Mouse (Mus musculus): Measurements from ENCODE around the gene Hsd17b13. TPM values are rescaled to one million over a fixed set of nuclear protein-coding genes. Genes with fewer than 3 reads are reported as not detected.
A peak's percentile ranks its signal among the peaks of the same experiment; 100 is the strongest.
"Not testable (repeated sequence)": the region's sequence is repeated elsewhere in the genome, so short reads cannot be mapped to it uniquely, and the experiment has no call there.

Gene Hsd17b13
- polyA plus RNA-seq, 1 experiment from 2014 or later = not detected

GRCm38 (mm10) chr5:103936906-103937589 lies 40.2 kb downstream of the Hsd17b13 start:
- Histone ChIP-seq H3K4me1 (peaks cover 24% of the 10 kb centered on the region), H3K27ac (0 out of 2 replicates have a peak overlapping the region, but pooled peaks have one; percentile 44), H3K4me3 (no peak overlapping the region), H3K4me2 (replicated peaks) (0 out of 2 replicates have a peak overlapping the region, but pooled peaks have one; percentile 2), H3K9ac (no peak overlapping the region), H3K36me3 (no peaks in the 10 kb centered on the region), H3K27me3 (peaks cover 19% of the 10 kb centered on the region), H3K9me3 (replicated peaks) (0 out of 2 replicates have a peak, but pooled peaks cover 6% of the 10 kb centered on the region)
- ATAC-seq (ENCODE audit: low FRiP score) = no peak
- WGBS = 42% methylated on average over 14 of the region's 14 CpGs

- H3K4me1 ChIP-seq; H3K27ac ChIP-seq; H3K4me2 ChIP-seq (replicated peaks); ATAC-seq (ENCODE audit: low FRiP score); H3K4me3 ChIP-seq; H3K9ac ChIP-seq; H3K9me3 ChIP-seq (replicated peaks); H3K36me3 ChIP-seq: not testable (repeated sequence)
- H3K27me3 ChIP-seq = peaks cover 20% of the 10 kb centered on the region
These were observed 45.3 kb downstream of the Hsd17b13 start for GRCm38 (mm10) chr5:103931924-103932323.

- Histone ChIP-seq H3K36me3 (no peaks in the 10 kb centered on the region), H3K27ac (no peak overlapping the region), H3K9ac (no peak overlapping the region), H3K27me3 (peaks cover 13% of the 10 kb centered on the region), H3K4me1 (peaks cover 3% of the 10 kb centered on the region; the same call in 1 of the 2 replicates), H3K4me3 (no peak overlapping the region), H3K4me2 (replicated peaks) (no peak overlapping the region), H3K9me3 (replicated peaks) (0 out of 2 replicates have a peak, but pooled peaks cover 6% of the 10 kb centered on the region)
- 67% methylated on average over 5 of the region's 5 CpGs for WGBS
- no peak for ATAC-seq (ENCODE audit: low FRiP score)
These were observed 46.7 kb downstream of the Hsd17b13 start for GRCm38 (mm10) chr5:103930511-103930910.

- no peak for ATAC-seq (ENCODE audit: low FRiP score)
- WGBS = 89% methylated on average over 7 of the region's 7 CpGs
These were observed 49.0 kb downstream of the Hsd17b13 start for GRCm38 (mm10) chr5:103928196-103928550.

GRCm38 (mm10) chr5:103927429-103928195 lies 49.6 kb downstream of the Hsd17b13 start:
- ATAC-seq (ENCODE audit: low FRiP score) = peak; percentile 60
- H3K4me3 ChIP-seq = no peak overlapping the region; the same call in 1 of the 2 replicates
- peaks cover 9% of the 10 kb centered on the region for H3K27me3 ChIP-seq
- H3K36me3 ChIP-seq = no peaks in the 10 kb centered on the region
- H3K27ac ChIP-seq = no peak overlapping the region
- 27% methylated on average over 27 of the region's 27 CpGs for WGBS
- H3K4me2 ChIP-seq (replicated peaks) = peak overlapping the region; percentile 46
- no peaks in the 10 kb centered on the region for H3K9me3 ChIP-seq (replicated peaks)
- H3K4me1 ChIP-seq = peaks cover 3% of the 10 kb centered on the region; the same call in 1 of the 2 replicates
- no peak overlapping the region for H3K9ac ChIP-seq

More at GRCm38 (mm10) chr5:103928196-103928550, 49.0 kb downstream of the Hsd17b13 start:
- H3K36me3 ChIP-seq = no peaks in the 10 kb centered on the region
- no peak overlapping the region for H3K9ac ChIP-seq
- peaks cover 3% of the 10 kb centered on the region; the same call in 1 of the 2 replicates for H3K4me1 ChIP-seq
- no peak overlapping the region for H3K4me3 ChIP-seq
- H3K27me3 ChIP-seq = peaks cover 9% of the 10 kb centered on the region
- H3K4me2 ChIP-seq (replicated peaks) = no peak overlapping the region
- H3K27ac ChIP-seq = no peak overlapping the region
- H3K9me3 ChIP-seq (replicated peaks) = 0 out of 2 replicates have a peak, but pooled peaks cover 5% of the 10 kb centered on the region

GRCm38 (mm10) chr5:103926398-103926797 lies 50.8 kb downstream of the Hsd17b13 start:
- H3K36me3 ChIP-seq = no peaks in the 10 kb centered on the region
- H3K4me2 ChIP-seq (replicated peaks) = no peak overlapping the region
- H3K9me3 ChIP-seq (replicated peaks) = no peaks in the 10 kb centered on the region
- H3K27ac ChIP-seq = no peak overlapping the region
- WGBS = 67% methylated on average over 12 of the region's 12 CpGs
- no peak overlapping the region for H3K4me3 ChIP-seq
- H3K9ac ChIP-seq = no peak overlapping the region
- peaks cover 9% of the 10 kb centered on the region for H3K27me3 ChIP-seq
- peaks cover 3% of the 10 kb centered on the region; the same call in 1 of the 2 replicates for H3K4me1 ChIP-seq
- no peak for ATAC-seq (ENCODE audit: low FRiP score)

GRCm38 (mm10) chr5:103923755-103924154 lies 53.5 kb downstream of the Hsd17b13 start:
- no peak overlapping the region for H3K27ac ChIP-seq
- peaks cover 3% of the 10 kb centered on the region; the same call in 1 of the 2 replicates for H3K4me1 ChIP-seq
- WGBS = 97% methylated on average over 2 of the region's 2 CpGs
- no peak overlapping the region for H3K9ac ChIP-seq
- no peaks in the 10 kb centered on the region for H3K9me3 ChIP-seq (replicated peaks)
- peaks cover 9% of the 10 kb centered on the region for H3K27me3 ChIP-seq
- H3K36me3 ChIP-seq = no peaks in the 10 kb centered on the region
- H3K4me3 ChIP-seq = no peak overlapping the region
- ATAC-seq (ENCODE audit: low FRiP score) = no peak
- no peak overlapping the region for H3K4me2 ChIP-seq (replicated peaks)

- no peak overlapping the region for H3K4me3 ChIP-seq
- H3K36me3 ChIP-seq = no peaks in the 10 kb centered on the region
- H3K4me1 ChIP-seq = peaks cover 3% of the 10 kb centered on the region; the same call in 1 of the 2 replicates
- H3K4me2 ChIP-seq (replicated peaks) = no peak overlapping the region
- H3K27me3 ChIP-seq = peaks cover 4% of the 10 kb centered on the region; the same call in 1 of the 2 replicates
- WGBS = 74% methylated on average over 6 of the region's 6 CpGs
- H3K27ac ChIP-seq = no peak overlapping the region
- H3K9ac ChIP-seq = no peak overlapping the region
- no peak for ATAC-seq (ENCODE audit: low FRiP score)
- no peaks in the 10 kb centered on the region for H3K9me3 ChIP-seq (replicated peaks)
These were observed 54.1 kb downstream of the Hsd17b13 start for GRCm38 (mm10) chr5:103923101-103923500.

- H3K27ac ChIP-seq = no peak overlapping the region
- no peak for ATAC-seq (ENCODE audit: low FRiP score)
- H3K36me3 ChIP-seq = no peaks in the 10 kb centered on the region
- no peak overlapping the region for H3K4me2 ChIP-seq (replicated peaks)
- no peak overlapping the region for H3K9ac ChIP-seq
- no peaks in the 10 kb centered on the region for H3K27me3 ChIP-seq
- no peaks in the 10 kb centered on the region for H3K9me3 ChIP-seq (replicated peaks)
- no peaks in the 10 kb centered on the region for H3K4me1 ChIP-seq
- 77% methylated on average over 5 of the region's 5 CpGs for WGBS
- H3K4me3 ChIP-seq = no peak overlapping the region
These were observed 54.8 kb downstream of the Hsd17b13 start for GRCm38 (mm10) chr5:103922436-103922835.

GRCm38 (mm10) chr5:103919497-103919896 lies 57.7 kb downstream of the Hsd17b13 start:
- Histone ChIP-seq H3K27ac (no peak overlapping the region), H3K9ac (no peak overlapping the region), H3K4me1 (no peaks in the 10 kb centered on the region), H3K36me3 (no peaks in the 10 kb centered on the region), H3K4me2 (replicated peaks) (no peak overlapping the region), H3K27me3 (no peaks in the 10 kb centered on the region), H3K9me3 (replicated peaks) (no peaks in the 10 kb centered on the region), H3K4me3 (no peak overlapping the region)
- ATAC-seq (ENCODE audit: low FRiP score) = no peak
- 86% methylated on average over 4 of the region's 4 CpGs for WGBS

GRCm38 (mm10) chr5:103918233-103918632 lies 59.0 kb downstream of the Hsd17b13 start:
- no peaks in the 10 kb centered on the region for H3K36me3 ChIP-seq
- H3K4me1 ChIP-seq = no peaks in the 10 kb centered on the region
- H3K27ac ChIP-seq = no peak overlapping the region
- no peak overlapping the region for H3K9ac ChIP-seq
- H3K27me3 ChIP-seq = no peaks in the 10 kb centered on the region
- no peaks in the 10 kb centered on the region for H3K9me3 ChIP-seq (replicated peaks)
- WGBS = 71% methylated on average over 3 of the region's 3 CpGs
- ATAC-seq (ENCODE audit: low FRiP score) = no peak
- no peak overlapping the region for H3K4me2 ChIP-seq (replicated peaks)
- H3K4me3 ChIP-seq = no peak overlapping the region

- 69% methylated on average over 8 of the region's 8 CpGs for whole genome bisulfite sequencing
- H3K27me3 ChIP-seq = no peaks in the 10 kb centered on the region; the same call in 1 of the 2 replicates
- H3K36me3 ChIP-seq = no peaks in the 10 kb centered on the region
- no peaks in the 10 kb centered on the region for H3K9me3 ChIP-seq (replicated peaks)
- H3K27ac ChIP-seq = no peak overlapping the region; the same call in 1 of the 2 replicates
- no peak overlapping the region for H3K4me2 ChIP-seq (replicated peaks)
- no peaks in the 10 kb centered on the region for H3K4me1 ChIP-seq
- H3K4me3 ChIP-seq = no peak overlapping the region
- no peak for ATAC-seq (ENCODE audit: low FRiP score)
- no peak overlapping the region for H3K9ac ChIP-seq
These were observed 59.8 kb downstream of the Hsd17b13 start for GRCm38 (mm10) chr5:103917357-103917895.
